Mouse (Mus musculus) heart, embryonic 11.5 days (tissue): ENCODE data around the gene Marc1. TPM values are rescaled to one million over a fixed set of nuclear protein-coding genes. Genes with fewer than 3 reads are reported as not detected.
A peak's percentile ranks its signal among the peaks of the same experiment; 100 is the strongest.

Experiments
- ATAC-seq: fragments of 200-750 bp; cut with Nextera tagmentation; replicated peaks from 2 replicates; pipeline ENCODE4 v1.8.0; 2017; ENCODE audit warnings: moderate library complexity; ENCODE audit not compliant: insufficient number of reproducible peaks, low FRiP score, low TSS enrichment
- H3K27ac ChIP-seq: fragments of 300-500 bp; sonication (generic); 2 replicates; pipeline ENCODE4 v1.5.1; 2014; ENCODE audit warnings: mild to moderate bottlenecking, low read depth, low read length
- H3K27me3 ChIP-seq: fragments of 300-500 bp; sonication (generic); 2 replicates; pipeline ENCODE4 v1.6.1; 2014; ENCODE audit warnings: mild to moderate bottlenecking, low read length, mixed read lengths; ENCODE audit not compliant: control insufficient read depth, insufficient read depth
- H3K36me3 ChIP-seq: fragments of 300-500 bp; sonication (generic); 2 replicates; pipeline ENCODE4 v1.6.1; 2014; ENCODE audit warnings: mild to moderate bottlenecking, low read length, moderate library complexity, mixed read lengths; ENCODE audit not compliant: control insufficient read depth, insufficient read depth
- H3K4me1 ChIP-seq: fragments of 300-500 bp; sonication (generic); 2 replicates; pipeline ENCODE4 v1.6.1; 2014; ENCODE audit warnings: low read length; ENCODE audit not compliant: control insufficient read depth, insufficient read depth
- H3K4me2 ChIP-seq: fragments of 300-500 bp; sonication (generic); 2 replicates; pipeline ENCODE4 v1.6.1; 2014; ENCODE audit warnings: mild to moderate bottlenecking, moderate library complexity
- H3K4me3 ChIP-seq: fragments of 300-500 bp; sonication (generic); 2 replicates; pipeline ENCODE4 v1.5.1; 2014; ENCODE audit warnings: low read depth, low read length
- H3K9ac ChIP-seq: fragments of 300-500 bp; sonication (generic); 2 replicates; pipeline ENCODE4 v1.6.1; 2014; ENCODE audit warnings: mild to moderate bottlenecking, low read depth, low read length, moderate library complexity
- H3K9me3 ChIP-seq: fragments of 300-500 bp; sonication (generic); replicated peaks from 2 replicates; pipeline ENCODE4 v1.6.1; 2016; ENCODE audit warnings: low read length; ENCODE audit not compliant: control insufficient read depth
- WGBS: fragments of 180-500 bp; shearing (Covaris S2); extraction: QIAGEN DNeasy Blood & Tissue Kit; methylation state at CpG from one replicate; pipeline ENCODE4 v1.1.7; 2014; ENCODE audit not compliant: insufficient replicate concordance; 5-methylcytosine and 5-hydroxymethylcytosine counted together
- polyA plus RNA-seq: library from polyadenylated mRNA; unstranded; fragments of >200 nt; fragmentation: Nextera tagmentation; extraction: Ambion mirVana; gene quantifications from 2 replicates; pipeline ENCODE4 v1.2.1, GENCODE M21; 2014

Gene Marc1
- polyA plus RNA-seq, 1 experiment from 2014 or later: 0.07 TPM

- Histone ChIP-seq H3K4me2 (peak overlapping the region; percentile 89), H3K4me1 (peaks cover 10% of the 10 kb centered on the region), H3K27ac (no peak overlapping the region), H3K27me3 (peaks cover 17% of the 10 kb centered on the region; the same call in 1 of the 2 replicates), H3K9me3 (no peaks in the 10 kb centered on the region), H3K9ac (no peak overlapping the region), H3K4me3 (no peak overlapping the region; the same call in 1 of the 2 replicates), H3K36me3 (no peaks in the 10 kb centered on the region)
- WGBS: 42% methylated on average over 3 of the region's 3 CpGs
- no peak for ATAC-seq
These were observed 35.9 kb upstream of the Marc1 start for GRCm38 (mm10) chr1:184846973-184847372.

DNA sequence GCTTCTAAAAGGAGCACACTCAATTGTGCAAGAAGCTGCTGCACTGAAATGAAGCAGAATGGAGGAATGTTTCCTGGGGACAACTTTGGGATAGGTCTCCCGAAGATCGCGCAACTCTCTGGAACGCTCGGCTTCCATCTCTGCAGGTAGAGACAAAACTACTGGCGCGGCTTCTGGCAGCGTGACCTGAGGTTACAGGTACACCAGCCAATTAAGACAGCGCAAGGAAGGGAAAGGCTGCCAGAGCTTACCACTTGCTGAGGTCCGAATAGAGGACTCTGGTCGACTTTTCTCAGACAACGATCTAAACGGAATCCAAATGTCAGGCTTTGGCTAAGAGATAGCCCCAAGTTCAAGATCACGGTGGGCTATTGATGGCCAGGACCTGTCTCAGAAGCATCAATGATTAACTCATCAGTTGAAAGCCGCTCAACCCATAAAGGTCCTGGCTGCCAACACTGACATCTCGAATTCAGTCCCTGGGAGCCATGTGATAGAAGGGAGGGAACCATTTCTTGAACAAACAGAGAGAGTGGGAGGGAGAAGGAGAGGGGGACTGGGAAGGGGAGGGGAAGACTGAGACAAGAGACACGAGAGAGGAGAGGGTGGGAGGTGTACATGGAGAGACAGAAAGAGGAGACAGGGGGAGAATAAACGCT, 35.1 kb upstream of the Marc1 start, which contains the start of gene Marc2:
Gene Marc2, minus strand, starts transcription at position 360 of the 659 bp plus-strand sequence.
- no peak for ATAC-seq
- H3K9me3 ChIP-seq: no peaks in the 10 kb centered on the region
- peaks cover 17% of the 10 kb centered on the region; the same call in 1 of the 2 replicates for H3K27me3 ChIP-seq
- peak within 1 kb of the TSS; percentile 89 for H3K4me2 ChIP-seq
- no peaks in the 10 kb centered on the region for H3K36me3 ChIP-seq
- peak within 1 kb of the TSS; percentile 82 for H3K27ac ChIP-seq
- H3K4me3 ChIP-seq: peak within 1 kb of the TSS; percentile 87
- 6% methylated on average over 18 of the region's 18 CpGs for WGBS
- peaks cover 13% of the 10 kb centered on the region for H3K4me1 ChIP-seq
- peak within 1 kb of the TSS; percentile 93 for H3K9ac ChIP-seq

DNA sequence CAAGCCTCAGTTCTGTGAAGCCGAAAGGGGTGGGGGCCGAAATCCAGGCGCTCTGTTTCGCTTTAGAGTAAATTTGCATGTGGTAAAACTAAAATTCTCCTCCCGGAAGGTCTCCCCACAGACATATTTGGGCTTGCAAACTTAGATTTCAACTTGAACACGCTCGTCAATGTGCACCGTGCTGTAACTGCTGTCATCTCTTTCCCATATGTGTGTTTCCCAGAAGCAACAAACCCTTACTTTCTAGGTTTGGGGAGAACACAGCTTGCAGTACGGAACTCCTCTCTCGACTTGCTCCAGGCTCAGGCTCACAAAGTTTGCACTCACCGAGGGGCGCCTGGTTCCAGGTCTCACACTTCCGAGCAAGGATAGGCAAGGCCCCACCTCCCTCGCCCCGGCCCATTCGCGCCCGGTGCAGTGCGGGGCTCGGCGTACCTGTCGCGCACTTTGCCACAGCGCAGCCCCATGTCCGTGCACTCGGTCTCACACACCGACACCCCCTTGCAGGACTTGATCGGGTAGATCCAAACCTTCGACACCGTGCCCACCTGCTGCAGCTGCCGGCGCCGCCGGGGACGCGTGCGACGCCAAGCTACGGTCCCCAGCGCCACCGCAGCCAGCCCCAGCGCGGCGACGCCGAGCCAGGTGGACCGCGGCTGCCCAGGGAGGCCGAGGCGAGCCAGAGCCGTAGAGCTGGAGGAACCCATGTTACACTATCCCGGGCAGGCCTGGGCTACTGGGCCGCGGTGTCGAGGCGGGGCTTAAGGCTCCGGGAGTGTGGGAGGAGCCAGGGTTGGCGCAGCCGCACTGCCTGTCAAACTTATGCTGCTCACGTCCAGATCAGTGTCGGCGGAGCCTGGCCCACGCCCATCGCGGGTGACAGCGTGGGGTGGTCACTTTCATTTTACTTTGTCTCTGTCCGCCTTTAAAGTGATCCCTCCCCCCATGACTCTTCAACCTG, 34.3 kb upstream of the Marc1 start:
- Histone ChIP-seq H3K9me3 (no peaks in the 10 kb centered on the region), H3K4me3 (peak overlapping the region; percentile 87), H3K4me1 (peaks cover 13% of the 10 kb centered on the region), H3K36me3 (no peaks in the 10 kb centered on the region), H3K9ac (peak overlapping the region; percentile 93), H3K27ac (peak overlapping the region; percentile 82), H3K4me2 (peak overlapping the region; percentile 89), H3K27me3 (peaks cover 17% of the 10 kb centered on the region; the same call in 1 of the 2 replicates)
- peak; percentile 98 for ATAC-seq
- WGBS: under 1% methylated on average over 67 of the region's 67 CpGs

DNA sequence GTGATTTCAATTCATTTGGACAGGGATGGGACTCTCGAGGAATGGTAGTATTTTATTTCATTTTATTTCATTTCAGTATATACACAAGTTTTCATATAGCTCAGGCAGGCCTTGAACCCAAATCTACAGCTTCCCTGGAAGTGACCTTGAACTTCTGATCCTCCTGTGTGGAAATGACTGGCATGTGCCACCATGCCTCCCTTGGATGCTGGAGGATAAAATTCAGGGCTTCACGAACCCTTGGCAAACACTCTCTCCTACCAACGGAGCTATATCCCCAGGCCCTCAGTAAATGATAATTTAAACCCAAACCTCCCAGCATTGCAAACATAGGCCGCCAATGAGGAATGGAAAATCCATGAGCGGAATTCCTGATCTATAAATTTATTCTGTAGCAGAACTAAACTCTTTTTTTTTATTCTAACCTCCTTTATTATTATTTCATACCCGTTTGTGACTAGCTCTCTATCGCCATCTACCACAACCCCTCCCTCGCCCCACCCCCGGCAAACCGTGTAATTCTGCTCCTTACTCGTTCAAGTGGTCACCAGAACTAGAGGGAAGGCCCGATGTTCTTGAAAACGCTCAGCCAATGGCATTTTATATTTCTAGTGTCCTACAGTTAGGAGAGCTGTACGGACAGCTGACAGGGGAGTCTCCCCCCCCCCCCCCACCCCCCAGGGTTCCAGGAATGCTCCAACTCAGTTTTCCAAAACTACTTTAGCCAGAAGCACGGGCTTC, 33.4 kb upstream of the Marc1 start:
- H3K36me3 ChIP-seq: no peaks in the 10 kb centered on the region
- peaks cover 13% of the 10 kb centered on the region for H3K4me1 ChIP-seq
- H3K9me3 ChIP-seq: no peaks in the 10 kb centered on the region
- peaks cover 17% of the 10 kb centered on the region; the same call in 1 of the 2 replicates for H3K27me3 ChIP-seq
- ATAC-seq: no peak
- peak overlapping the region; percentile 82; the same call in 1 of the 2 replicates for H3K27ac ChIP-seq
- H3K9ac ChIP-seq: peak overlapping the region; percentile 93
- 19% methylated on average over 15 of the region's 15 CpGs for WGBS
- peak overlapping the region; percentile 89 for H3K4me2 ChIP-seq
- H3K4me3 ChIP-seq: peak overlapping the region; percentile 87

- Histone ChIP-seq H3K27me3 (no peaks in the 10 kb centered on the region), H3K4me2 (no peak overlapping the region), H3K4me1 (peaks cover 6% of the 10 kb centered on the region), H3K27ac (no peak overlapping the region), H3K9me3 (no peaks in the 10 kb centered on the region), H3K9ac (no peak overlapping the region), H3K36me3 (peaks cover 9% of the 10 kb centered on the region), H3K4me3 (no peak overlapping the region)
- WGBS: 84% methylated on average over 4 of the region's 4 CpGs
- ATAC-seq: no peak
These were observed 26.5 kb upstream of the Marc1 start for GRCm38 (mm10) chr1:184837649-184838048.

- Histone ChIP-seq H3K9me3 (no peaks in the 10 kb centered on the region), H3K27ac (no peak overlapping the region), H3K27me3 (no peaks in the 10 kb centered on the region), H3K4me1 (no peaks in the 10 kb centered on the region), H3K36me3 (peaks cover 11% of the 10 kb centered on the region), H3K4me2 (no peak overlapping the region), H3K4me3 (no peak overlapping the region), H3K9ac (no peak overlapping the region)
- ATAC-seq: no peak
- WGBS: 74% methylated on average over 5 of the region's 5 CpGs
These were observed 25.2 kb upstream of the Marc1 start for GRCm38 (mm10) chr1:184836350-184836749.

- Histone ChIP-seq H3K9me3 (no peaks in the 10 kb centered on the region), H3K9ac (no peak overlapping the region), H3K27ac (no peak overlapping the region), H3K4me1 (no peaks in the 10 kb centered on the region), H3K4me3 (no peak overlapping the region), H3K36me3 (peaks cover 16% of the 10 kb centered on the region), H3K4me2 (no peak overlapping the region), H3K27me3 (no peaks in the 10 kb centered on the region)
- 78% methylated on average over 7 of the region's 7 CpGs for WGBS
- no peak for ATAC-seq
These were observed 22.4 kb upstream of the Marc1 start for GRCm38 (mm10) chr1:184833499-184833898.

- Histone ChIP-seq H3K4me3 (no peak overlapping the region), H3K27ac (no peak overlapping the region), H3K27me3 (no peaks in the 10 kb centered on the region), H3K36me3 (peaks cover 16% of the 10 kb centered on the region), H3K4me1 (no peaks in the 10 kb centered on the region), H3K4me2 (no peak overlapping the region), H3K9me3 (no peaks in the 10 kb centered on the region), H3K9ac (no peak overlapping the region)
- no peak for ATAC-seq
- WGBS: 80% methylated on average over 10 of the region's 10 CpGs
These were observed 21.1 kb upstream of the Marc1 start for GRCm38 (mm10) chr1:184832211-184832610.
